Mouse (Mus musculus): ENCODE measurements around the gene Ptgdr.
"Not testable (repeated sequence)": the region's sequence is repeated elsewhere in the genome, so short reads cannot be mapped to it uniquely, and the experiment has no call there.

The Ptgdr gene

DNA sequence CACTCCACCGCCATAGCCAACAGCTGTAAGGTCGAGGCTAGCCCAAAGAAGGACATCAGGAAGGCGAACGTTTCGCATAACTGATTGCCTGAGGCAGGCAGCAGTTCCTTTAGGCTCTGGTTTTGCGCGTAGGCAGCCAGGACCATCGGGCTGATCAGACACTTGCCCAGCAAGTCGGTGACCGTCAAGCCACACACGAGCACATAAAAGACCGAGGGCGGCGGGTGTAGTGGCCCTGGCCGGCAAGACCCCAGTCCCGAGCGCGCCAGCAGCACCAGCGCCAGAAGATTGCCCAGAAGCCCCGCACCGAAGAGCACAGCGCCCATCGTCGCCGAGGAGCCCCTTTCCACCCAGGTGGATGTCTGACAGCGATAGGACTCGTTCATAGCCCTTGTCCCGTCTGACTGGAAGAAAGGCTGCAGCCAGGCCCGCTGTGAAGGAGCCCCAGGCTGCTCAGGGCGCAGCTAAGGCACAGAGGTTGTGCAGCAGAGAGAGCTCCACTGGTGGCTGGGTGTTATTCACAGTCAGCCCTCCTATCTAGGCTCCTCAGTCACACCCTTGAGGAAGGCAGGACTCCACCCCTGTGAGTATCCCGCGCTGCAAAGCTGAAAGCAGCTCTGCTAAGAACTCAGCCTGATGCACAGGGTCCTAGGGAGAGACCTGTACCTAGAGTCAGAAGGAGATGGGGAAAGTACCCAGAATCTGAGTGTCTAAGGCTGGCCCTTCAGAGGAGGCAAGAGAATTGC is at the start of gene Ptgdr:
TSS of gene Ptgdr (minus strand) at position 508 of the 746 bp plus-strand sequence.
- peak; percentile 7 for DNase-seq

DNA sequence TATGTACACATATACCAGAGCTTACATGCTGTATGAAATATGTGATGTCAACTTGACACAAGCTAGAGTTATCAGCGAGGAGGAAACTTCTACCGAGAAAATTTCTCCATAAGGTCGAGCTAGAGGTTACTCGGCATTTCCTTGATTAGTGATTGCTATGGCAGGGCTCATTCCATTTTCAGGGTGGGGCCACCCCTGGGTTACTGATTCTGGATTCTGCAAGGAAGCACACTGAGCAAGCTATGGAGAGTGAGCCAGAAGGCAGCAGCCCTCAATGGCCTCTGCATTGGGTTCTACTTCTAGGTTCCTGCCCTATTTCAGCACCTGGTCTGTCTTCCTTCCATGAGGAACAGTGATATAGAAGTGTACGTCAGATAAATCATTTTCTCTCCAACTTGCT is 48.6 kb upstream of the Ptgdr start:
- no peak for DNase-seq

DNA sequence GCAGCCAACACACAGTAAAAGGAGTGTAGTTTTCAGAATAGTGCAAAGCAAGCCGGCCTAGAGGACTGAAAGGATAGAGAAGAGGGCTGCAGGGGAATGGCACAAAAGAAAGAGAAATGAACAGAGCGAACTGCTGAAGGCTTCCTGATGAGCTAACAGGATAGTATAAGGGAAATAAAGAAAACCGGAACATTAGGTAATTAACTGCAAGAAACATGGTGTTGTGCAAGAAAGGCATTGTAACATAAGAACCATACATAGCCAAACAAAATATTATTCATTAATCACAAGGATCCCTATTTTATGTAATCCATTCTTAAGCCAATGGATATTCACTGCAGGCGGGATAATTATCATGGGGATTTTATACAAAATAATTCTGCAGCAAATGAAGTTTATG is 45.0 kb upstream of the Ptgdr start:
- no peak for DNase-seq

DNA sequence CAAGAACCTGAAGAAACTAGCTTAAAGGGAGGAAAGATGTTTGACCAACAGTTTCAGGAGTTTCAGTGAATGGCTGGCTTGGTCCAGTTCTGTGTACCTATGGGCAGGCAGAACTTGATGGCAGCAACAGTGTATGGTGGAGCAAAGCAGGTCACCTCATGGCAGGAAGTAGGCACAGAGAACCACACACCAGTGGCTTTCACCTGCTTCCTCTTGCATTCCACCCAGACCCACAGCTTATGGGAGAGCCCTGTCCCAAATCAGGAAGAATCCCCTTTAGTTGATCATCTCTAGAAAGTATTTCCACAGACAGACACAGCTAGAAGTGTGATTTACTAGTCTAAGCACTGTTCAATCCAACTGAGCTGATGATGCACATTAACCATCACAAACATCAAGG is 42.6 kb upstream of the Ptgdr start:
- not testable (repeated sequence) for DNase-seq

DNA sequence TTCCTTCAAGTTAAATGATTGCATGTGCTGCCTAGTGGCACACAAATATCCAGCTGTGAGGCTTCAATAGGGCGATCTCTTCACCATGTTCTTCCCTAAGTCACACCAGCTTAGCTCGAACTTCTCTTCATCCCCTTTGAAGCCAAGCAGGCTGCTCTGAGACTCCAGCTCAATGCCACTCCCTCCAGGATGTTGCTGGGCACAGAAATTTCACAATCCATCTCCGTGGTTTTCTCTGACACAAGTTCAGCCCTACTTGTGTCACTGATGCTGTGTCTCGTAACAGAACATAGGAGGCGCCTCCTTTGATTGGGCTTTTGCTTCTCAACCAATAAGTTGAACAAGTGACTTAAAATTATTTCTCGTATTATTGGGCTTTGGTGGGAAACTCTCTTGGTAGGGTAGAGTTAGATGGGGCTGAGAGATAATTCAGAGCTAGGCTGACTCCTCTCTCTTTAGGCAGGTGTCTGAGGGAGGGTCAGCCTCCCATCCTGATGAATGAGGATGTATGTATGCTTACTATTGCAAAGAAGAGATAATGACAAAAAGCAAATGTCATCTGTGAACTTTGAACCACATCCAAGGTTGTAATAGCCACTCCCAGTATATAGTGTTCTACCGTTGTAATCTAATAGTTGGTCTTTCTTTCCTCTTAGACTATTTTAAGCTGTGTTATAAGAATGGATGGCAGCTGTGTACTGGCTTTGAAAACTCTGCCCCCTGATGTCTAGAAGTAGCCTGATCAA is 32.4 kb upstream of the Ptgdr start:
- no peak for DNase-seq

DNA sequence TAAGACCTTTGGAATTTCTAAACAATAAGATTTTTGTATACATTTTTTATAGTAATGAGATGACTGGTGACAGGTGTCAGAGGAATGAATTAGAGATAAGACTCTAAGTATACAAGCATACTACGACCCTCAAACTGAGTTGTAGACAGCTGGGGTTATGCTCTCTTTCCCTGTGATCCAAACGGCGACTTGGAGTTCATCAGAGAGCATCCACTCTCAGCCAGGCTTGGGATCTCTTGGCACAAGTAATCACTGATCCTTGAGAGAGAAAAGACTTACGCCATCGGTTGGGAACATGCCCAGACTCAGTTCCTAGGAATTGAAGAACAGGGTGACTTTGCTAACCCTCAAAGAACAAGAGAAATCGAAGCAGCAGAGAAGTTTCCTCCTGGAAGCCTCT is 10.5 kb upstream of the Ptgdr start:
- DNase-seq: no peak

DNA sequence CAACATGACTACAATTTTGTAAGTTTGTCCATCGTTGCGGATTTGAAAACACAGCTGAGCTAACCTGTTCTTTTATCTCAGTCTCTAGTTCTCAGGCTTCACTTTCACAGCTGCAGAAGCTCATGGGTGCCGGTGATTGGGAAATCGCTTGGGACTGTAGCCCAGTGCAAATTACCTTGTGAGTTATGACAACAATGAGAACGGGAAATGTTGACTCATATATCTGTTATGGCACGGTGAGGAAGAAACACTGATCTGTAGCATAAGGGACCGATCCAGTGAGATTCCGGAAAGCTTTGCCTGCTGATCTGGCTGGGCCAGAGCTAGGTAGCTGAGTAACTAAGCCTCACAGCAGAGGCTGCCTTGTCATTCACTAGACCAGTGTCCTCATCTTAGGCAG is 6.5 kb upstream of the Ptgdr start:
- no peak for DNase-seq

DNA sequence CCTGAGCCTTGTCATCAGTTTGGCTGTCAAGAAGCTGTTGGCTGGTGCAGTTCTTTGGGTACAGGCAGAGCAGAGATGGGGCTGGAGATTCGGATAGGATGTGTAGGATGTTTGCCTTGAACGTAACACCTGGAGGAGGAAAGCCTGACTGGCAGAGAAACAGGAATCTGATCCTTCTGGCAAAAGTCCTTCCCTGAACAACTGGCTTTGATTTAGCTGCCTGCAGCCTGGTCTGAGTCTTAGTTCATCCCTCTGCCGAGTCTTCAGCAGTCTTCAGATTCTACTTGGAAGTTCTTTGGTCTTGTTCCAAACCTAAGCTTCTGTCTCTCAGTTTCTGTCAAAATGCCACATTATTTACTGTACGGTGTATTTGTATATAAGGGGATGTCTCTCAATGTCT is 3.9 kb upstream of the Ptgdr start:
- no peak for DNase-seq

DNA sequence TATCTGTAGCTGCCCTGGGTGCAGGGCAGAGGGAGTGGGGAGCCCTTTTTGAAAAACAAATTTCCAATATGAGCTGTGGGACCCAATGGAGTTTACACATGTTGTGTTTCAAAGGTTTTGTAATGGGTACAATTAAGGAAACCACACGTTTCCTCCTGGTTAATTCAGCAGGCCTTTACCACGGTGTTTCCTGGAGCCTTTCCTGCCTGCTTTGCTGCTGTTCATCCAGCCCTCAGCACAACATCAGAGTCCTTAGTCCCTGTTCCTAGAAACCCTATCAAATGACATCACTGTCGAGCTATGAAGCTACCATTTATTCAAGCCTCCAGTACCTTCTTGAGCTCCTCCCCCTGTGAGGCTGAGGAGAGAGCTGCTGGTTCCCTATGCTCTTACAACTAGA is 2.0 kb upstream of the Ptgdr start:
- DNase-seq: no peak

DNA sequence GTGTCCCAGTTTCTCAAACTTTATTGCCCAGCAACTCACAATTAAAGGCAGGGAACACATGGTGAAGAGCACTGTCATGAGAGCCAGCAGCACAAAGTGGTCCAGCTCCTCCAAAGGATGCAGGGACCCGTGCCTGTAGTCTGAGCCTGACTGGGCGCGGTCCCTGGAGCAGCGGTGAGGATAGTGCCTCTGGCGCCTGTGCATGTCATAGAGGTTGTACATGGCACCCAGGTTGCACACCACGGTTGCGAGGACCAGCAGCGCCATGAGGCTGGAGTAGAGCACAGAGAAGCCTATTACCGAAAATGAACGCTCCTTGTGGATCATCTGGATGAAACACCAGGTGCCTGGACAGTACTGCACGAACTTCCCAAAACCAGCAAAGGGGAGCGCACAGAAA is 803 bp downstream of the Ptgdr start:
- no peak for DNase-seq

DNA sequence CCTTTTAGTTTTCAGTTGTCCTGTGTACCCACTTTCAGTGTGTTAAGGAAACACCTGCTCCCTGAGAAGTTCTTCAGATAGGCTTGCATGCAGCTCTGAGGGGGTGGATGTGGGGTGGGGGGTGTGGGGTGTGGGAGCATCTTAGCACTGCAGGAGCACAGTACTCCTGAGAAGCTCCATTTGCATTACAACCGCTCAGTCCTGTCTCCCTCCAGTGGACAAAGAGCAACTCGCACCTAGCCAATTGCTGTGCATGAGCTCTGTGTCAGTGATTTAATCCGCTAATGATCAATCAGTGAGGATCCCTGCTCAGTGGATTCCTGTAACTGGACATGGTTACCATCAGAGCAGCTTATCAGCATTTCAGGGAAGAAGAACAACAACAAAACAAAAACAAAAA is 8.5 kb downstream of the Ptgdr start:
- peak; percentile 15 for DNase-seq

DNA sequence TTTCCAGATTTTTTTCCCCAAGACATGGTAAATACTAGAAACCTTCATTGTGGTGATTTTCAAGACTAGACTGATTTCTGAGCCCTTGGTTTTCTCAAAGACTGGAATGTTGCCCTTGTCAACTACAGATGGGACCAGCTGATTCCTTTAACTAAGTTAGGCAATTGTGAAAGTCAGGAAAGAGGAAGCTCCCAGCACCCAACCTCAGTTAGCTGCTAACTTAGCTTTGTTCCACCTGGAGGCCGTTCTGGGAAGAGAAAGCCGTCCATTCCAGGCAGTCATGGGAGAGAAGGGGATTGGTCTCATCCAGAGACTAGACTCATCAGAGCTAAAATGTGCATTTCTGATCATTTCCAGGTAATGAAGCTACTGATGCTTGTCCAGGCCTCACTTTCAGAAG is 11.4 kb downstream of the Ptgdr start:
- DNase-seq: no peak

DNA sequence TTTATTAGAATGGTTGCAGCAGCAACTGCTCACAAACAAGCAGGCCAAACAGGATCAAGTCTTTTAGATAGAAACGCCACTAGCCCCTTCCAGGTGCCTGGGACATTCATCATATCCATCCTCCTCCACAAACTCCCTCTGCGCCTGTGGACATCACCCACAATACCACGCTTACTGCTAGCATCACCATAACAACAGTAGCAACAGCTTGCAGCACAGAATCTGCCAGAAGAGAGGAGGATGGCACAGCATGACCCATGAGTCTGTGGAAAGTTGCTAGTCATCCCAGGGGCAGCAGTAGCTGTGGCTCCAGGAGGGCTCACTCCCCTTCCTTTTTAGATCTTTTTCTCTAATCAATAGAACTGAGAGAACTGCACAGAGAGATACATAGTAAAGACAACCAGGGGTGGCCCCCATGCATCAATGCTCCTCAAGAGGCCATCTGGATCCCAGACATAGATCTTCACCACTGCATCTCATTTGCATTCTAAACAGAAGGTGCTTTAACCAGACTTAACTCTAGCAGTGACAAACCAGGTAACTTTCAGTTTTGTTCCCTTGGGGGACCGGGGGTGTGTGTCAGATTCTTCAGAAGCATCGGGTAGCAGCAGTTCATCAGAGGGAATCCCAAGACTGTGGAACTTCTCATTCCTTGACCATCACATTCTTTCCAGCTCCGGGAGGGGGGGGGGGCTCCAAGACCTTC is 12.5 kb downstream of the Ptgdr start:
- no peak for DNase-seq

DNA sequence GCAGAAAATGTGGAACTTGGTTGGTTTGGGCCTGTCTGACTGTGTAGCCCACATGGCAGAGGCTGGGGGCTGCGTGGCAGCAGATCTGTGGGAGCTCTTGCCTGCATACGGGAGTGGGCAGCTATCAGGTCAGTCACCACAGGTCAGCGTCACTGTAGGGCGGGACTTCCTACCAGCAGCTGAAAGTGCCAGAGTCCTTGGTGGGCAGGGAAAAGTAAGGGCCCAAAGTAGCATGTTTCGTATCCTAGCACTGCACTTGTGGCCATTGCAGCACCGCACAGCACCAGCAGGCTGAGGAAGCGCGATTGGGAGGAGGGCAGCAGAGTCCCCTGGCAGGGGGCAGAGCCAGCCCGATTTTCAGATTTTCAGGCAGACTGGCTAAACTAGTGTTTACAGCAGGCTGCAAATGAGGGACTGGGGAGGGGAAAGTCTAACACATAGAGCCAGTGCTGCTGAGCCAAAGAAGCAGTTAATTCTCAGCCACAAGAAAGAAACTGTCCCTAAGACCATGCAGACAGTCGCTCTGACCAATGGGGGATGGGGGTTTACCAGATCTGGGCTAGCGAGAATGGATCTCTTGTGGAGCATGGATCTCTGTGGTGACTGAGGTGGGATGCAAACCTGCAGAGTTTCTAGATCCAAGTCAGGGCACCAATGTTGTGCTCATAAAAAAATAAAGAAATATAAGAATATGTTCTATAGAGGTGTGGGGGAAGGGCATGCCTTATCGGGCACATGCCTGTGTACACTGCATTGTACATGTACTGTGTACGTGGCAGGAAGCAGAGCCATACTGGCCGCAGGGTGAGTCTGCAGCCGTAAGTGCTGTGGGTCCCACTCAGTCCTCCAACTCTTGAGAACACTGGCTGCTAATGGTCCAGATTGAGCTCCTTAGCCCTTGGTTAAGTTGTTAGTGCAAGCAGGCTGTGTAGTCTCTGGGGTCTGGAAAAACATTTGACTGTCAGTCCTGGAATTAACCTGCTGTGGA is 15.1 kb downstream of the Ptgdr start:
- no peak for DNase-seq

DNA sequence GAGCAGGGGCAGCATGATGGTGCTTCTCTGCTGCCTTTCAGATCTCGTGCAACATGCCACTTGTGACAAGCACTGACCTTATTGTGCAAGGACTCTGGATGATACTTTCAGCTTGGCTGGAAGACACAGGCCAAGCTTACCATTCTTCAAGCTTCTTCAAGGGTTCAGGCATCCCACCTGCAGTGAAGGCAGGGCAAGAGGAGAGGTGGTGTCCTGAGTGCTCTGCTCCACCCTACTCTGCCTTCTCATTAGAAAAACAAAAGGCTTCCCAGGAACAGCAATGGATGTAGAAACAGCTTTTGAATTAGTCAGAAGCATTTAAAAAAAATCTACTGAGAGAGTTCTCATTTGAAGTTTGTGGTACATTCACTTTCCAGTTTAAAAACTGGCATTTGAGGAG is 20.5 kb downstream of the Ptgdr start:
- DNase-seq: no peak

DNA sequence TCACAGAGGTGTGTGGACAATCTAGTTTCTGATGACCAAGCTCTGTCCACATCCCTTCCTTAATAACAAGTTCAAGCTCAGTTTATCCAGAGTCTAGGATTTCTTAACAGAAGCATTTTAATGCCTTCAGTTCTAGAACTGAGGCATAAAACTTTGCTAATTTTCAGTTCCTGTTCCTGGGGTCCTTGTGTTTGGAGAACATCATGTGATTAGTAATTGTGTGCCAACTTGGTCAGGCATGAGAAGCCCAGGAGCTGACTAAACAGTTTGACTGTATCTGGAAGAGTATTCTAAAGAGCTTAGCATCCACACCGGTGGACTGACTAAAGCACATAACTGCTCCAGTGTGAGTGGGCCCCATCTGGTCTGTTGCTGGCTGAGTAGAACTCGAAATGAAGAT is 24.0 kb downstream of the Ptgdr start:
- no peak for DNase-seq

DNA sequence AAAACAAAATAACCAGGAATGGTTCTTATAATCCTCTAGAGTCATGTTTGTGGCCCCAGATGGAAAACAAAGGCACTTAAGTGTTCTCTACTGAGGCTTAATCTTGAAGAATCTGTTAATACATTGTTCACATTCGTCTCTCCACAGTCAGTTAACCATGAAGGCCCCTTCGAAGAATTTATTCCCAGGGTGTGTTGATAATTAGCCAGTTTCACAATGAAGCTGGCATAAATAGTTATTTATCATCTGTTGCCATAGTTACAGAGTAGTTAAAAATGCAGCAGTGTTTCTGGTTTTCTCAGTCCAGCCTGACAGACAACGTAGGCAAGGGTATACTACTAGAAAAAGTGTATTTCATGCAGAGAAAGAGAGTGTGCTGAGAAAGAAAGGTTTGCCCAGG is 25.0 kb downstream of the Ptgdr start:
- DNase-seq: not testable (repeated sequence)

DNA sequence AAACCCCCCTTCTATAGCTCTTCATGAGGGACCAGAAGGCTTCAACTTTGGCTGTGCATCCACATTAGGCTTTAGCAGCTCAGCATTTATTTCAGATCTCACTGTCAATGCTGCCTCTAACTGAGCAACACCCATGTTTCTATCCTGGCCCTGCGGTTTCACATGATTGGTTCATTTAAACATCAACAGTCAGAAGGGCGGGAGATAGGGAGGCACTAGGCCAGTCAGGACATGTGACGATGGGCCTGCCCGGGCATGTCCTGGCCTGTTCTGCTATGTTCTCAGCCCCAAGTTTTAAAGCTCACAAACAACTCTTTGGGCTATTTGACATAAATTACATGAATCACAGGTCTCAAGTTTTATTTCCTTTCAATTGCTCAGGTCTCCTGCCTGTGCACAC is 26.1 kb downstream of the Ptgdr start:
- not testable (repeated sequence) for DNase-seq

DNA sequence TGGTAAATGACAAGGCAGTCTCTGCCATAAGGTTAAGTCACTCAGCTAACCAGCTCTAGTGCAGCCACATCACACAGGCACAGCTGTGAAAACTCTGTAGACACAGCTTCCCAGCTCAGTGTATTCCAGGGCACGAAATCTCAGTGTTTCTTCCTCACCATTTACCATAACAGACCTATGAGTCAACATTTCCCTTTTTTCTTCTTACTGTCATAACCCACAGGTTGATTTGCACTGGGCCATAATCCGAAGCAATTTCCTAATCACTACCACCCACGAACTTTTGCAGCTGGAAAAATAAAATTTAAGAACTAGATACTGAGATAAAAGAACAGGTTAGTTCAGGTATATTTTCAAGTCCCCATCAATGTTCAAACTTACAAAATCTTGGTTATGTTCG is 31.4 kb downstream of the Ptgdr start:
- no peak for DNase-seq

DNA sequence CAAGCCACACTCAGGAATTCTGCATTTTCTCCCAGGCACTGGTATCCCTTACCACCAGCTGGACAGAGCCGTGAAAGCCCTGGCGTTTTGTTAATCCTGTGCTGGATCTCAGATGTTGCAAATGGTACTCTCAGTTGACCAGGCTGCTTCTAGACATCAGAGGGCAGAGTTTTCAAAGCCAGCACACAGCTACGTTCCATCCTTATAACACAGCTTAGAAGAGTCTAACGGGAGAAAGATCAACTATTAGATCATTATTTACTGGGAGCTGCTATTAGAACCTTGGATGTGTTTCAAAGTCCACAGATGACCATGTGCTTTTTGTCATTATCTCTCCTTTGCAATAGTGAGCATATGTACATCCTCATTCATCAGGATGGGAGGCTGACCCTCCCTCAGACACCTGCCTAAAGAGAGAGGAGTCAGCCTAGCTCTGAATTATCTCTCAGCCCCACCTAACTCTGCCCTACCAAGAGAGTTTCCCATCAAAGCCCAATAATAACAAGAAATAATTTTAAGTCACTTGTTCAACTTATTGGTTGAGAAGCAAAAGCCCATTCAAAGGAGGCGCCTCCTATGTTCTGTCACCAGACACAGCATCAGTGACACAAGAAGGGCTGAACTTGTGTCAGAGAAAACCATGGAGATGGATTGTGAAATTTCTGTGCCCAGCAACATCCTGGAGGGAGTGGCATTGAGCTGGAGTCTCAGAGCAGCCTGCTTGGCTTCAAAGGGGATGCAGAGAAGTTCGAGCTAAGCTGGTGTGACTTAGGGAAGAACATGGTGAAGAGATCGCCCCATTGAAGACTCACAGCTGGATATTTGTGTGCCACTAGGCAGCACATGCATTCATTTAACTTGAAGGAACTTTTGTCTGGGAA is 37.8 kb downstream of the Ptgdr start:
- no peak for DNase-seq

DNA sequence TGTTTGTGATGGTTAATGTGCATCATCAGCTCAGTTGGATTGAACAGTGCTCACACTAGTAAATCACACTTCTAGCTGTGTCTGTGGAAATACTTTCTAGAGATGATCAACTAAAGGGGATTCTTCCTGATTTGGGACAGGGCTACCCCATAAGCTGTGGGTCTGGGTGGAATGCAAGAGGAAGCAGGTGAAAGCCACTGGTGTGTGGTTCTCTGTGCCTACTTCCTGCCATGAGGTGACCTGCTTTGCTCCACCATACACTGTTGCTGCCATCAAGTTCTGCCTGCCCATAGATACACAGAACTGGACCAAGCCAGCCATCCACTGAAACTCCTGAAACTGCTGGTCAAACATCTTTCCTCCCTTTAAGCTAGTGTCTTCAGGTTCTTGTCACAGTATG is 46.0 kb downstream of the Ptgdr start:
- DNase-seq: not testable (repeated sequence)
